Mouse (Mus musculus): ENCODE measurements around the gene Ubc.

Ubc gene

DNA sequence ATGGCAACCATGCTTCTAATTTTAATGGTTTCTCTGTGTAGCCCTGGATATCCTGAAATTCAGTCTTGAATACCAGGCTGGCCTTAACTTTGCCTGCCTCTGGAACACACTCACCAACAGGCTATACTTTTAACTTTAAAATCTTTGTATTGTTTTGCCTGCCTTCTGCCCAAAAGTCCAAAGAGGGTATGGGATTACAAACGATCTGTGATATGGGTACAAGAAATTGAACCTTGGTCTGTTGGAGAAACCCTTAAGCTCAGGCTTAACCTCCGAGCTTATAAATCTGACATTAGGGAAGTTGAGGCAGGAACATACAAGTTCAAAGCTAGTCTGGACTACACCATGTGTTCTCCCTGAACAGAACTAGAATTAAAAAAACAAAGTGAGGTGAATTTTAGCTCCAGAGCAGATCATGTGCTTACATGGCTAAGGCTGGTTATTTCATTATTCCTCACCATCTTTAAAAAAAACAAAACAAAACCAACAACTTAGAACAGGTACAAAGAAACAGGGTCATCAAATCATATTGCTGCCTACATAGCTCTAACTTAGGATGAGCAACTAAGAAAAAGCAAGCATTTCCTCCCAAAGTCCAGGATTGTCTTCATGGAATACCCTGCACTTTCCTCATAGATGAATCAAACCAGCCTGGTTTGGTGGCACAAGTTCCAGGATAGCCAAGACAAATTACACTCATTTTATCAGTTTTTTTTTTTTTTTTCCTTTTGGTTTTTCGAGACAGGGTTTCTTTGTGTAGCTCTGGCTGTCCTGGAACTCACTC lies 6.2 kb downstream of the Ubc start:
- DNase-seq (ENCODE audit: low spot score in 2 of 2) = no peak

DNA sequence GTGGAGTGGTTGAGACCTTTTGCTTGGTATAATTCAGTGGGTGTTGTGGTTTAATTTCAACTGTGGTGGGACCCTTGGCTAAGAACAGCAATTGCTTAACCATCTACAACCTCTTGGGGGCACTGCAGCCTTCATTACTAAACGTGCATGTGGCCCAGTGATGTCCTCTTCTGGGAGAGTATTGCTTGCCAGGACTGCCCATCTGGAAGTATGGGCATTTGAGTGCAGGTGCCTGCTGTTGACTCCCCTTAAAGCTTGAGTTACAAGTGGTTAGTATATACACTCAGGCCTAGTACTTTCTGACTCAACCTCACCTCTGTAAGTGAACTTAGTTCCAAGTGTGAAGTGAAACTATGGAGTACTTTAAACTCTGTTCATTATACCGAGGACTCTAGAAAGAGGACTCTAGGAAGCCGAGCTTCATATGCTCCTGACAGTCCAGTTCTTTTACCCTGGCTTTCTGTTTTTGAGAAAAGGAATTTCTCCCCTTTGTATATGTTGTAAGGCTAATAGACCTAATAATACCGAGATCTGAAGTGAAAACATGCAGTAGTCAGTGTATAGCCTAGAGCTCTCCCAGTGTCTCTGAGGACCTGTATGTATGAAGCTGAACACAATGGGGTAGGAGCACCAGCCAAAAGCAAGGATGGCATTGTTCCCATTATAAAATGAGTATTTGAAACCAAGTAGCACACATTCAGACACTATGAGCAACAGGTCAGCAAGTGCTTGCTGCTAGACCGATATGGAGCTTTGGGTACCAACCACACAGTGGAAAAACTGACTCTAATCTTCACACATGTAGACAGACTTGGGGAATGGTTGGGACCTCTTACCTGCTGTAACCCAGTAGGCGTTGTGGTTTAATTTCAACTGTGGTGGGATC lies 7.1 kb downstream of the Ubc start:
- peak in 1 of 2 experiments; percentile 71 for DNase-seq (ENCODE audit: low spot score in 2 of 2)

DNA sequence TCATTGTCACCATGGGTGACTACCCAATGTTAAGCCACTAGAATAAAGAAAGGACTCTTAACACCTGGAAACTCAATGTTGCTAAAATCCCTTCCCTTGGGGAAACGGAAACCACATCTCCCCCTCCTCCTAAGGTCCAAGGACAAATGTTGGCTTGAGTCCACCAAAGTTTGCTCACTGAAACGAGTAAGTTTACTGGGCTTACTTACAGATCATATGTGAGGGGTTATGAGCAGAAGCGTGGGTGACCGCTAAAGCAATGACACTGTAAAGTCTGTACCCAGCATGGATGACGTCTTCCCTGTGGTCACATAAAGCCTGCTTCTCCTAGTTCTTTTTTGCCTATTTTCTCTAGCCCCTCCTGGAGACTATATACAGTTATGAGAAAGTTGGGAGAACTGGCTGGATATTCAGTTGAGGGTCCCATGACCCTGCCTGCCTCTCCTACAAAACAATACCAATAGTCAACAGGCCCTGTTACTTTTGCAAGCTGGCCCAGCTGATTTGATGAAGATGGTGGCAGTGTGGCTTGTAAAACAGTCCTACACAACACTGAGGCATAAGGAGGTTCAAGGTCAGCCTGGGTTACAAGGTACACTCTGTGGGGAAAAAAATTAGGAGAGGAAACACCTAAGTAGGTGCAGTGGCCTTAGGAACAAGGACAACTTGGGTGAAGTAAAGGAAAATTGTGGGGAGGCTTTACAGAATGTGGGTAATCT lies 7.9 kb downstream of the Ubc start:
- DNase-seq (ENCODE audit: low spot score in 2 of 2) = no peak

DNA sequence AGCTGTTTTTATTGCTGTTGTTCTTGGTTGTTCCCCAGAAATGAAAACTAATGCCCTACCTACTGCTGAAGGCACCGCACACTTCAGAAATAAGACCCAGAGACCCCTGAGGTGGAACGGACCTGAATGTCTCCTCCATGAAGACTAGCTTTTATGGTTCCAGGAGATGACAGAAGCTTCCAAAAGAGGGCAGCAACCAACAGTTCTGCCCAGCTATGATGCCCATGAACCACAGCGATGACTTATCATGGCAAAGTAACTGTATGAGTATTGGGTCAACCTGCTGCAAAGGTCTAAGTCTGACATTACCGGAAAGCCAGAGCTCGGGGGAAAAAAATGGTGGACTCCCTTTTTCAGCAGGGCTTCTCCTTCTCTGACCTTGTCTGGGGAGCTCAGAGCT lies 11.1 kb downstream of the Ubc start:
- DNase-seq (ENCODE audit: low spot score in 2 of 2) = no peak

DNA sequence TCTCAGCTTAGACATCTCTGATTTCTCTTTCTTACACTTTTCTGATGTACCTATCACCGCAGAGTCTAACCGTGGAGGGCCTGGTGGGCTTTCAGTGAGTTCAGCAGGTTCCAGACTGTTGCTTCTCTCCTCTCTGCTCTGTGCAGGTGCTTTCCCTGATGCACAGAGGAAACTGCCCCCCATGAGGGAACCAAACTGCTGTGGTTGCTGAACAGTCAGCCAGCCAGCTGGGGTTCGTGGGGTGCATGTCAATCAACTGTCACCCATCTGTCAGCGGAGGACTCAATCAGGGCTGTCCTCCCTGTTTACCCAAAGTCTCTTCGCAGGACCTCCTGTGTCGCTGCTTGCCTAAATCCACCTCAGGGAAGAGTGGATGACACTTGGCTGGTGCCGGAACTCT lies 12.8 kb downstream of the Ubc start:
- DNase-seq (ENCODE audit: low spot score in 2 of 2) = no peak

DNA sequence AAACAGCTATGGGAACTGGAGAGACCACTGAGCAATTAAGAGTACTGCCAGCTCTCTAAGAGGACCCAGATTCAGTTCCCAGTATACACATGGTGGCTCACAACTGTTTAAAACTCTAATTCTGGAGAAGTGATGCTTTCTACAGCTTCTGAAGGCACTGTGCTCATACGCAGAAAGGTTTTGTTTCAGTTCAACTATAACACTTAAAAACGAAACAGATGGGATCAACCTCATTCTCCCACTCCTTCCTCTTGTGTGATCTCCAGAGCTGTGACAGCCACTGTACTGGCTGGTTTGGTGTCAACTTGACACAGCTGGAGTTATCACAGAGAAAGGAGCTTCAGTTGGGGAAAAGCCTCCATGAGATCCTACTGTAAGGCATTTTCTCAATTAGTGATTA lies 14.1 kb downstream of the Ubc start:
- DNase-seq (ENCODE audit: low spot score in 2 of 2) = no peak

DNA sequence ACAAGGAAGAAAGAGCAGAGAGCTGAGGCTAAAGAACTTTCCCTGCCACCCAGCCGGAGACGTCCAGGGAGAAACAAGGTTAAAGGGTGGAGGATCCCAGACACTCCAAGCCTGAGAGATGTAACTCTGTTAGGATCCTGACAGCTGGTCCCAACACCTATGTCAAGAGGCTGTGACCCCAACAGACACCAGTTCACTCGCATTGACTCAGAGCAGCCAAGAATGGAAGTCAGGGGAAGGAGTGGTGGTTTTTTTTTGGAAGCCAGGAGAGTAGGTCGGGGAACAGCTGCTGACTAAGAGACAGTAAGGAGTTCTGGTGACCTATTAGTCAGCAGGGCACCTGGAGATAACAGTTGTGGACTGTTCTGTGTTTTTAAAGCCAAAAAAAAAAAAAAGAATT lies 18.0 kb downstream of the Ubc start:
- DNase-seq (ENCODE audit: low spot score in 2 of 2) = no peak

DNA sequence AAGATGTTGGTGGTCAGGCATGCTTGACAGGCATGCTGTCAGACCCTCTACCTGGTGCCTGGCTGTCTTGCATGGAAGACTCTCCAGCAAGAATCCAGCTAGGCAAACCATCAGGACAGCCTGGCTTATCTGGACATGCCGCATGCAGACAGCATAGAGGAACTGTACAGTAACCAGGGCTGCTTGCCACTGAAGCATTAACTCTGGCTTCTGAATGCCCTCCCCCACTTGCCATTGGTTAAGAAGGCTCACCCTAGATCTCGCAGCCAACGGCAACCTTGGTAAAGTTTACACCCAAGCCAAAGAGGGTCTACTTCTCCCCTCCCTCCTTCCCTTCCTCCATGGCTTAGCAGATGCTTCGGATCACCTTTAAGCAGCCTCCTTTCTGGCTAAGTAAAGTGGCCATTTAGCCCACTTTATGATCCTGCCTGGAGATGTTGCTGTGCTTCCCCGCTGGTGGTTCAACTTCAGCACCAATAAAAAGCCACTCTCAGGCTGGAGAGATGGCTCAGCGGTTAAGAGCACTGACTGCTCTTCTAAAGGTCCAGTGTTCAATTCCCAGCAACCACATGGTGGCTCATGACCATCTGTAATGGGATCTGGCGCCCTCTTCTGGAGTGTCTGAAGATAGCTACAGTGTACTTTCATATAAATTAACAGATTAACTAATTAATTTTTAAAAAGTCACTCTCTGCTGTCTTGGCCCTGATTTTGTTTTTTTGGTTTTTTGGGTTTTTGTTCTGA lies 18.9 kb downstream of the Ubc start:
- no peak for DNase-seq (ENCODE audit: low spot score in 2 of 2)

DNA sequence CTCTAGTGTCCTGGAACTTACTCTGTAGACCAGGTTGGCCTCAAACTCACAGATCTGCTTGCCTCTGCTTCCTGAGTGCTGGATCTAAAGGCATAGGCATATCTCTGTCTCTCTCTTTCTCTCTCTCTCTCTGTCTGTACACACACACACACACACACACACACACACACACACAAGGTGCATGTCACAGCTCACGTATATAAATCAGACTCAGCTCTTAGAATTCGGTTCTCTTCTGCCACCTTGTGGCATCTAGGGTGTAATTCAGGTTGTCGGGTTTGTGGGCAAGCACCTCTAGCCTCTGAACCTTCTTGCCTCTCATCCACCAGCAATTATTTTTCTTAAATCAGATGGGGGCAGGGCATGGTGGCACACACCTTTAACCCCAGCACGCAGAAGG lies 21.4 kb downstream of the Ubc start:
- DNase-seq (ENCODE audit: low spot score in 2 of 2) = peak in 1 of 2 experiments; percentile 74

DNA sequence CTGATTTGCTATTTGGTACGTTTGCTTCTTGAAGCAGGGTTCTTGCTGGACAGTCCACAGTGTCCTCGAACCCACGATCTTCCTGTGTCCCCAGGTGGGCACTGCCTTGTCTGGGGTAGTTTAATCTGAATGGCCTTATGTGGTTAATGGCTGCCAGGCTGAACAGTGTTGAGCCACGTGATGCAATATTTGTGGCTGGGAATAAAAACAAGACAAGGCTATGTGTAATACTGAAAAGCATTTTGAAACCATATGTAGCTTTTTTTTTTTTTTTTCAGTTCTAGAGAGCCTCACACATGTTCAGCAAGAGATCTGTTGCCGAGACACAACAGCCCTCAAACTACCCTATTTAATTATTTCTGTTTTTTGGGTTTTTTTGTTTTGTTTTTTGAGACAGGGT lies 21.8 kb downstream of the Ubc start:
- DNase-seq (ENCODE audit: low spot score in 2 of 2) = no peak

DNA sequence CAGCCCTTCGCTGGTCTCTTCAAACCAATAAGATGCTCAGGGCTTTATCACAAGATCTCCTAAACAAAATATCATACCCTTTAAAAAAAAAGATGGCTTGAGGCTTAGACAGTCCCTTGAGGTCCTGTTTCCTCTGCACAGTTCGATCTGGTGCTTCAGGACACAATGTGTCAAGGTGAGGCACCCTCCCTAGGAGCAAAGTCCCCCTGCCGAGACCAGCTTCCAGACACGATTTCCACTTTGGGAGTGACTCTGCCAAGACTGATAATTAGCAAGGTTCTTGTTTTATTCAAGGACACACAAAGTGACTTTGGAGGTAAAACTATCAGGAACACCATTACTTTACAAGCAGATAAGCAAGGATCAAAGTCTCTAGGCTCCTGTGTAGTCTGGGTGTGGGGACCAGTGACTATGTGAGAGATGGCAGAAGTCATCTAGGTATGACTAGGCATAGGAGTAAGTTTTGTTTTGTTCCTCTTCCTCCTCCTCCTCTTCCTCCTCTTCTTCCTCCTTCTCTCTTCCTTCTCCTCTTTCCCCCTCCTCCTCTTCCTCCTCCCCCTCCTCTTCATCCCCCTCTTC lies 25.1 kb downstream of the Ubc start:
- DNase-seq (ENCODE audit: low spot score in 2 of 2) = no peak

DNA sequence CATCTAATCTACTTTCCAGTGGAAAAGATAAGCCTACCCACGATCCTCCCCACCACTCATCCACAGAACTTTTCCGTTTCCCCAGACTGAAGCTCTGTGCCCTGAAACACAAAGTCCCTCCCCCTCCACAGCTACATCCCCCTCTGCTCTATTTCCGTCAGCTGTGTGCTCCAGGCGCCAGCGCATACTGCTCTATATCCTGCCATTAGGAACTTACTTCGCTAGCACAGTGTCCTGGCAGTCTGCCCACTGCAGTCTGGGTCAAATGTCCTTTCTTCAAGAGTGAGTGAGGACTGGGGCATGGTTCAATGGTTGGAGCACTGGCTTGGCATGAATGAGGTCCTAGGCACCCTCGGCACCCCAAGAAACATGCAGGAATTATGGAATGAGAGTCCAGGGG lies 26.1 kb downstream of the Ubc start:
- no peak for DNase-seq (ENCODE audit: low spot score in 2 of 2)

DNA sequence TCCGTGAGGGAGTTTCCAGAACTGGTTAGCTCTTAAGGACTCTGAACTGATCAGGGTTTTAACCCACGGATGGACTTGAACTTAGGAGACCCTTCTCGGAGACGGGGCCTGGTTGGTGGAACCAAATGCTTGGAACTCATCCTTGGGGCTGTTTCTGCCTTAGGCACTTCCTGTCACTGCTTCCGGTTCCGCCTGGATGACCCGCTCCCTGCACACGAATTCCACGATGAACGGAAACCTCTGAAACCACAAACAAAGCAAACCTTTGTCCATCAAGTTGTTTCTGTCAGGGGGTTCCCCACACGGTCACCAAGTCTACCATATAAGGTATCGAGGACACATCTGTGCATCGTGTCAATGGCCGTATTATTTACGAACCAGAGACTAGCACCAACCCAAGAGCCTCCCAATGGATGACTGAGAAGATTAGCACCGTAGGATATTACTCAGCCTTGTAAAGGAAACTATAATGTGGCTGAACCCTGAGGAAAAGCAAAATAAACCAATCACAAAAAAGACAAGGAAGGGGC lies 29.0 kb downstream of the Ubc start:
- DNase-seq (ENCODE audit: low spot score in 2 of 2) = no peak

DNA sequence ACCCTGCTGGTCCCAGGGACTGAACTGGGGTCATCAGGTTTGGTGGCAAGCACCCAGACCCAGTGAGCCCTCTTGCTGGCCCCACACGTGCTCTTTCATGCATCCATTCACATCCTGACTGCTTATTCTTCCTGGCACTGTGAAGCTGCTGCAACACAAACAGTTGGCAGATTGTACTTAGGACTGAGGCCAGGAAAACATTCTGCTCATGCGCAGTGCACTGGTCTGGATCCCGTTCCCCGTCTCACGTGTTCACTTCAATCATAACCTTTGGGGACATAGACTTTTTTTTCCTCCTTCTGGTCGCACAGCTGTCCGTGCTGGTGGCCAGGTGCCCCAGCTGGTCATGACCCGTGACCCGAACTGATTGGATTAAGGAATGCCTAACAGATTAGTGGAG lies 29.4 kb downstream of the Ubc start:
- DNase-seq (ENCODE audit: low spot score in 2 of 2) = no peak

DNA sequence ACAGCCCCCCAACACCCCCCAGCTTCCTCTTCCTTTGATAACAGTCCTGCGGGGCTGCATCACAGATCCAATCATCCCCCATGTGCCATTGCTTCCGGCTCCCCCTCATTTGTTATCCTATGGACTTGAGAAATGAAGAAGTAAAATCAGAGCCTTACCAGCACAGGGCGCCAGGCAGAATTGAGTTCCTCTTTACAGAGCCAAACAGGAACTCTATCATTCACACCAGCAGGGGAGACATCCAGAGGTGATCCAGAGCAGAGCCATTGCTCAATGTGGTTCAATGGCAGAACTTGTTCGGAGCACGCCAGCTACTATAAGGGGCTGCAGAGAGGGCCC lies 31.8 kb downstream of the Ubc start:
- DNase-seq (ENCODE audit: low spot score in 2 of 2) = peak in 1 of 2 experiments; percentile 26

DNA sequence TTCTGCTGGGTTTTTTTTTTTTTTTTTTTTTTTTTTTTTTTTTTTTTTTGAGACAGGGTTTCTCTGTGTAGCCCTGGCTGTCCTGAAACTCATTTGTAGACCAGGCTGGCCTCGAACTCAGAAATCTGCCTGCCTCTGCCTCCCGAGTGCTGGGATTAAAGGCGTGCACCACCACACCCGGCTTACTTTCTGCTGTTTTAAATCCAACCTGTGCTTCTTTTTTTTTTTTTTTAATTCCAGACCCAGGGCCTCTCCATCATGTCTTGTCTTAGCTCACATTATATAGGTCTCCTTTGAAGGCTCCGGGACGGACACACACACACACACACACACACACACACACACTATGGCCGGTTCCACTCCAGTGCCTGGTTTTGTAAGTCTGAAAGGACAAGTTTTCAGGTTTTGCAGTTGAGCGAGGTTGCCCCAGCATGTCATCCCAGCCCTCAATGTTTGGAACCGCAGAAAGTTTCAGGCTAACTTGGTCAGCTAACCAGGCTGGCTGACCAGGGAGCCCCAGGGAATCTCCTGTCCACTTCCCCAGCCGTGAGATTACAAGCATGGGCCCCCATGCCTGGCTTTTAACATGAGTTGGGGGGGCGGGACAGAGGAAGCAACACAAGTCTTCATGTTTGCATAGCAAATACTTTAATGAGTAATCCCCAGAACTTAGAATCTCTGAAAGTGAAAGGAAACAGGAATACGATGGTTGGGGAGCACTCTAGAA lies 32.3 kb downstream of the Ubc start:
- DNase-seq (ENCODE audit: low spot score in 2 of 2) = no peak

DNA sequence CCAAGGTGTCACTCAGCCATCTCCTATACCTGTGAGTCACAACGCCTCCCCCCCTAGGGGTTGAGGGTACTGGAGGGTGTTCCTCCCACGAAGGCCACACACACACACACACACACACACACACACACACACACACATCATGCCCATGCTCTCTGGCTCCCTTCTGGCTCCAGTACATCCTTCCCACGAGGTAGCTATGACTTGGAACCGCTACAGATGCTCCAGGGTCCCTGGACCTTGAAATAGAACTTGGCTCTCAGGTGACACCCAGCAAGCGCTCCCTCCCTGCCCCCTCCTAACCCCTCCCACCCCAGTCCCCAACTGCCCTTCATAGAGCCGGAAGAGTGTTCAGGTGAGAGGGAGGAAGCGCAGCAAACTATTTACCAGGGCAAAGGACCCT lies 34.4 kb downstream of the Ubc start:
- DNase-seq (ENCODE audit: low spot score in 2 of 2) = no peak

DNA sequence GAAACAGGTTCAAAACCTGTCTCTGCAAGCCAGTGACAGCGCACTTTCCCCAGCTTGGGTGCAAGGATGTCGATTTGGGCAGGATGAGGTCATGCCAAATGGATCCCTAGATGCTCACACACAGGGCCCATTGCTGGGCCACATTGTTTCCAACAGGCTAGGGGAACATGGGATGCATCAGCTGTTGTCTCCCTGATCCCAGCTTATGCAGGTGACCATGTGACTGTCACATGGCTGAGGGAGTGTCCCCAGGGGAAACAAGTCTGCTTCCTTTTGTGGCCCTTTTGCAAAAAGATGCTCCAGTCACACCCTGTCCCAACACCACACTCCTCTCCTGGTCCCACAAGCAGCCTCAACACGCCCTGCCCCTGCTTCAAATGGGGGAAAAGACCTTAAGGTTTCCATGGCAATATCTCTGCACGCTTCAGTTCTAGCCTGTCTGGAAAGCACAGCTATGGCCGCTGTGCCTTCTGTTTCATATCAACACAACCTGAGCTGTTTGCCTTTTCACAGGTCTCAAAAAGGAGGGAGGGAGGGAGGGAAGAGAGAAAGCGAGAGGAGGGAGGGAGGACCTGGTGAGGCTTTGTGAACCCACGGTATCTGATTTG lies 35.0 kb downstream of the Ubc start:
- DNase-seq (ENCODE audit: low spot score in 2 of 2) = no peak

DNA sequence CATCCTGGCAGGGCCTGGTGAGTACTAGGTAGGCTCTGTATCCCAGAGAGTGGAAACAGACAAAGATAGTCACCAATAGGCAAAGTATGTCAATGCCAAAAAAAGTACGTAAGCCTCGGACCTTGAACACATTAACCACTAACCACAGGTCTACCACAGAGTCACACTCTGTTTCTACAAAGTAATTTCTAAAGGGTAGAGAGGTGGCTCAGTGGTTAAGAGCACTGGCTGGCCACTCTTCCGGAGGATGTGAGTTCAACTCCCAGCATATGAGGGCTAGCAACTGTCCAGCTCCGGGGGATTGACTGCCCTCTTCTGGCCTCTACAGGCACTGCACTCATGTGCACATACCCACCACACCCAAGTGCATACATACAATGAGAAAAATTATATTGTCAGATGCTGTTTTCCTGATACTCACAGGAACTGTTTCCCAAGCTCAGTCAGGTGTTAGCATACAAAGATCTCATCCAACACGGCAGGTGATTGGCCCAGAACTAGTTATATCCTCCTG lies 37.2 kb downstream of the Ubc start:
- DNase-seq (ENCODE audit: low spot score in 2 of 2) = no peak

DNA sequence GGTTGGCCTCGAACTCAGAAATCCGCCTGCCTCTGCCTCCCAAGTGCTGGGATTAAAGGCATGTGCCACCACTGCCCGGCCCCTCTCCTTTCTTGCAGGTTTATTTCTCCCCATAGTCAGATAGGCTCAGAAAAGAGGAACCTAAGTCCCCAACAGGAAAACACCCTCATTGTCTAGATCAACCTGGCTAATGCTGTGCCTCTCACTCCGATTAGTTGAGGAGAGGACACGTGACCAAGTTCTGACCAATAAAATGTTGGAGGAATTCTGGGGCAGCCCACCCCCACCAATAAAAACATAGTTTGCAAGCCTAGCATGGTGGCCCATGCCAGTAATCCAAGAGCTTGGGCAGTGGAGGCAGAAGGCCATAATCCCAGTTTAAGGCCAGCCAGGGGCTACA lies 38.1 kb downstream of the Ubc start:
- no peak for DNase-seq (ENCODE audit: low spot score in 2 of 2)
